ENCODE assay signal across 8 mouse cellular contexts in genomic region chr4:47577490-47577889, GRCm38 (mm10).
DNase-seq lines count a peak whose midpoint lies in the region; ATAC-seq and TF ChIP-seq lines count a peak whose summit lies in the region.

No protein-coding gene starts in this region.

- no peaks in the 10 kb centered on the region for H3K4me1 ChIP-seq in lung, postnatal 0 days (ENCODE audit: insufficient read depth, low read depth, low read length)

- peak; percentile 91 for ATAC-seq in frontal cortex, adult (ENCODE audit: low TSS enrichment)
- no peak for ATAC-seq in lung, postnatal 0 days

- no peak overlapping the region for H3K4me3 ChIP-seq in lung, postnatal 0 days (ENCODE audit: low read depth, low read length)

- peak; percentile 51 for TF ChIP-seq CTCF in lung, postnatal 0 days (IDR thresholded peaks at IDR 0.05)

- no peak overlapping the region for H3K4me2 ChIP-seq in lung, postnatal 0 days (replicated peaks; ENCODE audit: low read depth, low read length)

- no peaks in the 10 kb centered on the region for H3K36me3 ChIP-seq in lung, postnatal 0 days (ENCODE audit: insufficient read depth, low read length)

- no peak for TF ChIP-seq EP300 in lung, postnatal 0 days (IDR thresholded peaks at IDR 0.05)

- no peaks in the 10 kb centered on the region for H3K27me3 ChIP-seq in lung, postnatal 0 days (replicated peaks; ENCODE audit: insufficient read depth, low read length)

- DNase-seq in frontal cortex, postnatal 14 days (ENCODE audit: low spot score in 2 of 2): no peak
- no peak for DNase-seq in lung, postnatal 0 days (ENCODE audit: low spot score)
- no peak for DNase-seq in lung, postnatal 14 days
- peak; percentile 58 for DNase-seq in cerebellum, adult 9-11 months
- peak; percentile 34 to 55 for DNase-seq in layer of hippocampus, adult 8-10 months (ENCODE audit: low spot score in 2 of 2)
- DNase-seq in thymus, postnatal 25 days: no peak
- no peak for DNase-seq in spleen, postnatal 10 days (ENCODE audit: low spot score in 2 of 2)

- 86% methylated on average over 3 of the region's 3 CpGs for WGBS in lung, postnatal 0 days

- no peak overlapping the region for H3K27ac ChIP-seq in lung, postnatal 0 days (ENCODE audit: low read length)

- H3K9me3 ChIP-seq in lung, postnatal 0 days (ENCODE audit: low read length): no peaks in the 10 kb centered on the region

- H3K9ac ChIP-seq in lung, postnatal 0 days (replicated peaks; ENCODE audit: low read depth): no peak overlapping the region

Comparison
In these comparisons a context has a peak if more than half of its experiments do, and no peak if none do; other contexts are left out.
1. DNase-seq: peak in cerebellum, adult 9-11 months (single experiment) and layer of hippocampus, adult 8-10 months (2 of 2); none in frontal cortex, postnatal 14 days (0 of 2), lung, postnatal 0 days (single experiment), lung, postnatal 14 days (single experiment), thymus, postnatal 25 days (single experiment) and spleen, postnatal 10 days (0 of 2).